Mouse (Mus musculus) heart, embryonic 12.5 days (tissue): ENCODE data around the gene Afap1l2. TPM values are rescaled to one million over a fixed set of nuclear protein-coding genes. Genes with fewer than 3 reads are reported as not detected.

Experiments
- ATAC-seq: fragments of 200-750 bp; cut with Nextera tagmentation; 2 replicates; pipeline ENCODE4 v1.8.0; 2017; ENCODE audit warnings: moderate TSS enrichment, moderate library complexity; ENCODE audit not compliant: insufficient number of reproducible peaks, low FRiP score
- H3K27ac ChIP-seq: fragments of 300-500 bp; sonication (generic); 2 replicates; pipeline ENCODE4 v1.5.1; 2016; ENCODE audit warnings: mild to moderate bottlenecking, moderate library complexity; ENCODE audit not compliant: poor library complexity, severe bottlenecking
- H3K27me3 ChIP-seq: fragments of 300-500 bp; sonication (generic); replicated peaks from 2 replicates; pipeline ENCODE4 v1.6.1; 2016; ENCODE audit warnings: mild to moderate bottlenecking, moderate library complexity
- H3K36me3 ChIP-seq: fragments of 300-500 bp; sonication (generic); 2 replicates; pipeline ENCODE4 v1.6.1; 2016; ENCODE audit warnings: mild to moderate bottlenecking, moderate library complexity
- H3K4me1 ChIP-seq: fragments of 300-500 bp; sonication (generic); replicated peaks from 2 replicates; pipeline ENCODE4 v1.6.1; 2016; ENCODE audit warnings: mild to moderate bottlenecking
- H3K4me2 ChIP-seq: fragments of 300-500 bp; sonication (generic); 2 replicates; pipeline ENCODE4 v1.6.1; 2016; ENCODE audit warnings: mild to moderate bottlenecking, moderate library complexity
- H3K4me3 ChIP-seq: fragments of 300-500 bp; sonication (generic); 2 replicates; pipeline ENCODE4 v1.5.1; 2016; ENCODE audit warnings: mild to moderate bottlenecking
- H3K9ac ChIP-seq: fragments of 300-500 bp; sonication (generic); 2 replicates; pipeline ENCODE4 v1.6.1; 2016; ENCODE audit warnings: mild to moderate bottlenecking, moderate library complexity
- H3K9me3 ChIP-seq: fragments of 300-500 bp; sonication (generic); replicated peaks from 2 replicates; pipeline ENCODE4 v1.6.1; 2016; ENCODE audit warnings: mild to moderate bottlenecking, moderate library complexity
- WGBS: fragments of 180-500 bp; shearing (Covaris S2); methylation state at CpG from one replicate; pipeline ENCODE4 v1.1.7; 2016; 5-methylcytosine and 5-hydroxymethylcytosine counted together
- polyA plus RNA-seq: library from polyadenylated mRNA; unstranded; fragments of >200 nt; fragmentation: Nextera tagmentation; extraction: Ambion mirVana; gene quantifications from 2 replicates; pipeline ENCODE4 v1.2.1, GENCODE M21; 2016

Gene Afap1l2
- polyA plus RNA-seq, 1 experiment from 2014 or later: 0.92 TPM

DNA sequence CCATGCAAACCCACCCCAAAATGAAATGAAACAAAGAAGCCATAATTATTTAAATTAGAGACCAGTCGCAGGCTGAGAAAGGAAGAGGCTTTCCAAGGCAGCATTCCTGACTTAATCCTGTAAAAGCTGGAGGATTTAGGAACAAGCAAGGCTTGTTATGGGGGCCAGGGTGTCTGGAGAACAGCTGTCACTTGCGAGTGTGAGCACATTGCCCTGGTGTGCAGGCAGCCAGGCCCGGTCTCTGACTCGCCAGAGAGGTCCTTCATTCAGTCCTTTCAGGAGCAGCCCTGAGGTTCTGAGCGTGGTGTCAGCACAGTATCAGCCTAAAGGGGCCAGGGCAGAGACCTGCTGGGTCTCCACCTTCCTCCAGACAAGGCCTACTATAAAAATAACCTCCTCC, 119.4 kb downstream of the Afap1l2 start:
- no peaks in the 10 kb centered on the region for H3K36me3 ChIP-seq
- peaks cover 7% of the 10 kb centered on the region for H3K4me1 ChIP-seq
- H3K27me3 ChIP-seq: no peaks in the 10 kb centered on the region; the same call in 1 of the 2 replicates
- WGBS: 49% methylated on average over 5 of the region's 5 CpGs
- H3K4me3 ChIP-seq: no peak overlapping the region
- H3K27ac ChIP-seq: no peak overlapping the region
- H3K9ac ChIP-seq: no peak overlapping the region
- ATAC-seq: no peak
- no peaks in the 10 kb centered on the region for H3K9me3 ChIP-seq
- H3K4me2 ChIP-seq: no peak overlapping the region

DNA sequence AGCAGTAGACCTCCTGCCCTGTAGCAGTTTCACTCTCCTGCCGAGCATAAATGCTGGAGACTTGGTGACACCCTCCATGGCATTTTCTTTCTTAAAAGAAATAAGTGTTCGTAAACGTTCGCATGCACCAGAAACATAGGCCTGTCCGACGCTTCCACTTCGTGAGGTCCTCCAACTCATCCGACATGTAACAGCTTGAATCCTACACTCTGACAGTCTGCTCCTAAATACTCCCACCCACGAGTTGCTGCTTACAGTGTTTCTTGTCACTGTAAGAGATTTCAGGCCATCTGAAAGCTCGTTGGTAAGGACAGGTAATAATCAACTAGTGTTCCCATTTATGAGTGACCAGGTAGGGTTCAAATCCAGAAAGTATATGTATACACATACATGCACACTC, 120.1 kb downstream of the Afap1l2 start:
- no peak for ATAC-seq
- 80% methylated on average over 10 of the region's 10 CpGs for WGBS

DNA sequence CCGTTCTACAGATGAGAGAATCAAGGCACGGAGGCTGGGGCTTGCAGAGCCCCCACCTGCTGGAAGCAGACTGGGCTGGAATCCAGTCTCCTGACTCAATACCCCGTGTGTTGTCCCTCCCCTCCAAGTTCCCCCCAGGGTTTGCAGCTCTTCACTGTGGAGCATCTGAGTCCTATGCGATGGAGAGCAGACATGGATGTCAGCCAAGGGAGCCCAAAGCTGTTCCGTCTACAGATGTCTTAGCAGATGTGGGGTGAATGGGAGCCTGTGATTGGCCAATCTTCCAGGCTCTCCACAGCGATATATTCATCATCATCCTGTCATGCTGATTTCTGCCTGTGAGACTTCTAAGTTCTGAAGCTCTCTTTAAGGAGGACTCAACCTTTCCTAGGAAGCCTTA, 130.7 kb downstream of the Afap1l2 start:
- Histone ChIP-seq H3K27ac (no peak overlapping the region), H3K36me3 (no peaks in the 10 kb centered on the region), H3K4me1 (peaks cover 25% of the 10 kb centered on the region), H3K27me3 (peaks cover 61% of the 10 kb centered on the region), H3K9me3 (no peaks in the 10 kb centered on the region), H3K4me2 (no peak overlapping the region), H3K9ac (no peak overlapping the region), H3K4me3 (no peak overlapping the region)
- ATAC-seq: no peak
- 66% methylated on average over 6 of the region's 6 CpGs for WGBS

More for the DNA sequence above, 120.1 kb downstream of the Afap1l2 start:
- H3K9ac ChIP-seq: no peak overlapping the region
- H3K9me3 ChIP-seq: no peaks in the 10 kb centered on the region
- H3K27me3 ChIP-seq: no peaks in the 10 kb centered on the region
- no peak overlapping the region for H3K4me2 ChIP-seq
- no peak overlapping the region for H3K4me3 ChIP-seq
- no peak overlapping the region for H3K27ac ChIP-seq
- H3K4me1 ChIP-seq: peaks cover 14% of the 10 kb centered on the region
- H3K36me3 ChIP-seq: no peaks in the 10 kb centered on the region

DNA sequence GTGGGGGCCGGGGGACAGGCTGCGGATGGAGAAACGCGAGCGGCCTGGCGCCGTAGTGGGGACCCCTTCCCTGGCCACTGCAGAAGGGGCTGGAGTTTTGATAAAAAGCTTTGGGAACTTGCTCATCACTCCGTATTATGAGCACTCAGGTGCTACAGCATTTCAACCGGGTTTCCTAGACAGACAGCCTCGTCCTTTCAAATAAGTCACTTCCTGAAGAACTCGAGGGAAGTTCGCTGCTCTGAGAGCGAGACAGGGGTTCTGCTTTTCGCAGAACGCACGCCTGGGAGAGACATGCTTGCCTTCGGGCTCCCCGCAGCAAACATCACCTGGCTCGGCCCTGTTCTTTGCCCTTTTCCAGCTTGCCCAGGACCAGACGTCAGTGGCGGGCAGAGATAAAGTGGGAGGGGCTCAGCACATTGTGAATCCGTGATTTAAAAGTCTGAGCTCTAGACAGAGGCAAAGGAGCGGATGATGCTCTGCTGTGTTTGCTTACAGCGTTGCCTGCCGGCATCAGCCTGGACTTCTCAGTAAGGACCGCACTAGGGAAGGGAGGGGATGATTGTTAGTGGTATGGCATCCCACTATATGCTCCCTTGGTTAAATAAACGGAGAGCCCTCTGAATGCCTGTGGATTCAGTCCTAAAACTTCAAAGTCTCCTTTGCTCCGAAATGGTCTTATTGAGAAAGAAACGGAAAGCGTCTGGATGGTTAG, 133.3 kb downstream of the Afap1l2 start:
- Histone ChIP-seq H3K4me3 (peak overlapping the region; percentile 58), H3K9ac (peak overlapping the region; percentile 62; the same call in 1 of the 2 replicates), H3K36me3 (no peaks in the 10 kb centered on the region), H3K4me1 (peaks cover 19% of the 10 kb centered on the region), H3K4me2 (peak overlapping the region; percentile 97), H3K27me3 (peaks cover 64% of the 10 kb centered on the region), H3K9me3 (no peaks in the 10 kb centered on the region), H3K27ac (no peak overlapping the region)
- 10% methylated on average over 30 of the region's 30 CpGs for WGBS
- ATAC-seq: no peak

DNA sequence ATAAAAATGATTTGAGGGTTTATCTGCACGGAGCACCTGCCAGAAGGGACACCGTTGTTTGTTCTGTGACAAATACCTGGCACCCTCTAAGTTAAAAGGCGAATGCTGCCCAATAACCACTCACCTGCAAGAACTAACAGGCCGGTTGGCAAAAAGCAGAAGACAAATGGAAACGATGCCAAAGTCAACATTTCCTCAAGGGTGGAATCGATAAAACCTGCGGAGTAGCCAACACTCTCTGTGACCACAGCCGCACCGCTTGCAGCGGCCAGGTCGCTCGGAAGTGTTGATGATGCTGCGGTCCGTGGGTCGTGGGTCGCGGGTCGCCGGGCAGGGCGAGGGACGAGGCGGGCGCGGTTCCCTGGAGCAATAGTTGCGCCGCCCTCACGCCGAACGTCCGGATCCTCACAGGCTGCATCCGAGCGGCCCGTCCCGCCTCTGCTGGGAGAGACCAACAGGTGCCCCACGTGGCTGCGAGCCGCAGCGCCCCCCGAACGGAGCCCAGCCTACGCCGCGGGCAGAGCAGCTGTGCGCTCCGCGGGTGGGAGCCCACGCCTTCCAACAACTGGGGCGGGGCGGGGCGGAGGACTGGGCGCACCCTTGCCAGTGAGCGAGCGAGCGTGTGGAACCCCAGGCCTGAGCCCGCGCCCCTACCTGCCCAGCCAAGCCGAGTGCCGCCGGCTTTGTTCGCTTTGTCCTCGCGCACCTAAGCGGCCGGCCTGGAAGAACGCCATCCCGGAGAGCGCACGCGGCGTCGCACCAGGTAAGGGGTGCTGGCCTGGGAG, 134.0 kb downstream of the Afap1l2 start, which contains the start of gene Vwa2:
Vwa2 (plus strand) TSS at position 434 of the 785 bp plus-strand sequence.
- Histone ChIP-seq H3K27me3 (peaks cover 68% of the 10 kb centered on the region), H3K4me3 (peak within 1 kb of the TSS; percentile 58), H3K4me2 (peak within 1 kb of the TSS; percentile 97), H3K36me3 (no peaks in the 10 kb centered on the region), H3K9me3 (no peaks in the 10 kb centered on the region), H3K4me1 (peaks cover 19% of the 10 kb centered on the region), H3K9ac (peak within 1 kb of the TSS; percentile 62; the same call in 1 of the 2 replicates), H3K27ac (no peak within 1 kb of the TSS)
- WGBS: 3% methylated on average over 71 of the region's 71 CpGs
- ATAC-seq: no peak

DNA sequence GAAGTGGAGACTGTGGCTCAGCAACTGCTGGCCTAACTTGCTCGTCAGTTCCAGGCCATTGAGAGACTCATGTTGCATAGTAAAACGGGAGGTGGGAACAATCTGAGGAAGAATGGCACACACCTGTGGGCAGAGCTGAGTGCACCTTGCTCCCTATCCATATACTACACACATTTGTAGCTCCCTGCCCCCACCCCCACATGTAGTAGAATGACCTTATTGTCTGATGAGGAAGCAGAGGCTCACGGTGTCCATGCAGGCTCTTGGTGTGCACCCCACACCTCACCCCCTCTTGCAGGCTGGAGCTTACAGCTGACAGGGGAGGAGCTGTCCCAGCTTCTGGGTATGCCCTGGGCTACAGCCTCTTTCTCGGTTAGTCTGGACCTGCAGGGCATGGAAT, 140.3 kb downstream of the Afap1l2 start:
- peaks cover 20% of the 10 kb centered on the region for H3K27me3 ChIP-seq
- no peaks in the 10 kb centered on the region for H3K9me3 ChIP-seq
- no peak overlapping the region for H3K4me3 ChIP-seq
- H3K4me1 ChIP-seq: peaks cover under 1% of the 10 kb centered on the region; the same call in 1 of the 2 replicates
- no peak overlapping the region for H3K9ac ChIP-seq
- no peaks in the 10 kb centered on the region for H3K36me3 ChIP-seq
- H3K27ac ChIP-seq: no peak overlapping the region
- 66% methylated on average over 4 of the region's 4 CpGs for WGBS
- H3K4me2 ChIP-seq: no peak overlapping the region
- ATAC-seq: no peak

Other genes with a start within 250 kb of the Afap1l2 start
- gene Ccdc186, start 186.0 kb downstream of the Afap1l2 start, polyA plus RNA-seq: 19.5 and 20.3 TPM in 2 replicates
- 0.89 and 0.97 TPM in 2 replicates for gene Tdrd1, start 182.0 kb downstream of the Afap1l2 start, polyA plus RNA-seq
- gene Vwa2, start 134.0 kb downstream of the Afap1l2 start, polyA plus RNA-seq: 0.22 and 0.23 TPM in 2 replicates